Mouse (Mus musculus): ENCODE data around the gene Nek8.
"Not testable (repeated sequence)": the region's sequence is repeated elsewhere in the genome, so short reads cannot be mapped to it uniquely, and the experiment has no call there.

Gene Nek8

GRCm38 (mm10) chr11:78176402-78176862 is at the start of gene Nek8, which contains the start of gene Tlcd1:
Gene Nek8, minus strand, starts transcription at chr11:78176675.
Gene Tlcd1, plus strand, starts transcription at chr11:78176711.
- peak; percentile 98 for DNase-seq (ENCODE audit: low read depth)

GRCm38 (mm10) chr11:78223586-78223985 is 47.1 kb upstream of the Nek8 start:
- no peak for DNase-seq (ENCODE audit: low read depth)

DNA sequence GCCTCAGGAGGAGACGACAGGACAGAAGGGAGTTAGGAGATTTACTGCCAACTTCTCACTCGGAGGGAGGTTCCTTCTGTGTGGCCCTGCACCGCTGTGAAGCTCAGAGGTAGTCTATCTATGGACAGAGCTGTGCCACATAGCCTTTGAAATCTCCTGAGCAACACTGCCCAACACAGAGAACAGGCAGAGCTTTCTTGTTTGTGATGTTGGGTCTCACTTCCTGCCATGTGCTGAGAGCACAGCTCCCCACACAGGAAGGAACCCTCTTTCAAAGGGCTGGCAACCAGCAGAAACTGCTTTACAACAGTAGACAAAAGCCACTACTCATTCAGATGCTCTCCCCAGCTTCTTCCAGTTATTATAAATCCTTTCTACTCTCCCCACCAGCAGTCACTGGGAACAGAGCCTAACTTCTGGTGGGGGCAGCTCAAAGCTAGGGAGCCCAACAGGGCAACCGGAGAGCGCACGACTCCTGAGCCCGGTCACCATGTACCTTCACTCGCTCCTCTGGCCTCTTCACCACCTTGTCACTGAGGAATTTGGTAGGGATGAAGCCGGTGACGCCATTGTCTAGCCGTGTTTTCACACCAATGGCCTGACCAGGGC is 39.3 kb upstream of the Nek8 start:
- peak; percentile 31 for DNase-seq (ENCODE audit: low read depth)

GRCm38 (mm10) chr11:78213086-78213817 is 36.8 kb upstream of the Nek8 start:
- peak; percentile 34 for DNase-seq (ENCODE audit: low read depth)

- no peak for DNase-seq (ENCODE audit: low read depth)
These were observed 35.0 kb upstream of the Nek8 start for GRCm38 (mm10) chr11:78211513-78211912.

GRCm38 (mm10) chr11:78210615-78211014 is 34.1 kb upstream of the Nek8 start:
- no peak for DNase-seq (ENCODE audit: low read depth)

- no peak for DNase-seq (ENCODE audit: low read depth)
These were observed 33.4 kb upstream of the Nek8 start for GRCm38 (mm10) chr11:78209886-78210285.

GRCm38 (mm10) chr11:78207190-78207589 is 30.7 kb upstream of the Nek8 start:
- DNase-seq (ENCODE audit: low read depth) = no peak

GRCm38 (mm10) chr11:78205361-78206206 is 29.1 kb upstream of the Nek8 start:
- DNase-seq (ENCODE audit: low read depth) = no peak

DNA sequence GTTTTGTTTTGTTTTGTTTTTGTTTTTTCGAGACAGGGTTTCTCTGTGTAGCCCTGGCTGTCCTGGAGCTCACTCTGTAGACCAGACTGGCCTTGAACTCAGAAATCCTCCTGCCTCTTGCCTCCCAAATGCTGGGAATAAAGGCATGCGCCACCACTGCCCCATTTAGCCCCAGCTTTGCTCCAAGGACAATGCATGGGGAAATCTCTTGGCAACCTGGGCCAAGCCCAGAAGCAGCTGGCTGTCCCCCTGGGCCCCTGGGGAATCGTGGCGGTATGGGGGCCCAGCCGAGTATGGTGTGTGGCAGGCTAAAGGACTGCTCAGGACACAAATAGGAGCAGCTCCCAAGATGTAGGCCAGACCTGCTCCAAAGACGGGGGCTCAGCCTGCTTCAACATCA is 27.8 kb upstream of the Nek8 start:
- no peak for DNase-seq (ENCODE audit: low read depth)

DNA sequence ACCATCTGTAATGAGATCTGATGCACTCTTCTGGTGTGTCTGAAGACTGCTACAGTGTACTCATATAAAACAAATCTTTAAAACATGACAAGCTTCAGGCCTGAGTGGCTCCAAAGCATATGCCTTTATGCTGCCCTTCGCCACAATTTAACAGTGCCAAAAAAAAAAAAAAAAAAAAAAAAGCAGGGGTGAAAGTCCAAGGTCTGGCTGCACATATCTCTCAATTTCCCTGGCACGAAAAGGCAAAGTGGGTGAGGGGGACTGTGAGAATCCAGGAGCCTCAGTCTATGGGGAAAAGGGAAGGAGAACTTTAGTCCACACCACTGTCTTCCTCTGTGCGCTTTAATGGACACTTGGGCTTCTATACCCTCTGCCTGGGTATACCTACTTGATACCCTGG is 25.9 kb upstream of the Nek8 start:
- DNase-seq (ENCODE audit: low read depth) = no peak

DNA sequence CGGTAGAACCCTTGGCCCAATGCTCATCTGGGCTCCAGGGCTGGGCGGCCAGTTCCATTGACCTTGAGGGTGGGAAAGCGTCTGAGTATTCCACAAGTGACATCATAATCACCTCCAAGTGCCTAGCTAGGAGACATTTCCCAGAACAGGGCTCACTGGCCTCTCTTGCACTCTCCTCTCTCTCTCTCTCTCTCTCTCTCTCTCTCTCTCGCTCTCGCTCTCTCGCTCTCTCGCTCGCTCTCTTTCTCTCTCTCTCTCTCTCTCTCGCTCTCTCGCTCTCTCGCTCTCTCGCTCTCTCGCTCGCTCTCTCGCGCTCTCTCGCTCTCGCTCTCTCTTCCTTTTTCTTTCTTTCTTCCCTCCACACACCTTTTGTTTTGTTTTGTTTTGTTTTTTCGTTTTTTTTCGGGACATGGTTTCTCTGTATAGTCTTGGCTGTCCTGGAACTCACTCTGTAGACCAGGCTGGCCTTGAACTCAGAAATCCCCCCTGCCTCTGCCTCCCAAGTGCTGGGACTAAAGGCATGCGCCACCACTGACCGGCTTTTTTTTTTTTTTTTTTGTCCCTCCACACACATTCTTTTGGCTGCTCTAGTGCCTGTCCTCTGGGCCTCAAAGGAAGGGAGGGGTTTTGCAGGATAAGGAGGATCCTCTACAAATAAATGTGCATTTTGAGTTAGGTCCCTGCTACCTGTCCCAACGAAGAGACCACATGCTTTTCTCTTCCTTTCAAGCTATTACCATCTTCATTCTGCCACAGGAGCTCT is 18.8 kb upstream of the Nek8 start:
- no peak for DNase-seq (ENCODE audit: low read depth)

- peak; percentile 82 for DNase-seq (ENCODE audit: low read depth)
These were observed 18.1 kb upstream of the Nek8 start for GRCm38 (mm10) chr11:78194411-78195100.

DNA sequence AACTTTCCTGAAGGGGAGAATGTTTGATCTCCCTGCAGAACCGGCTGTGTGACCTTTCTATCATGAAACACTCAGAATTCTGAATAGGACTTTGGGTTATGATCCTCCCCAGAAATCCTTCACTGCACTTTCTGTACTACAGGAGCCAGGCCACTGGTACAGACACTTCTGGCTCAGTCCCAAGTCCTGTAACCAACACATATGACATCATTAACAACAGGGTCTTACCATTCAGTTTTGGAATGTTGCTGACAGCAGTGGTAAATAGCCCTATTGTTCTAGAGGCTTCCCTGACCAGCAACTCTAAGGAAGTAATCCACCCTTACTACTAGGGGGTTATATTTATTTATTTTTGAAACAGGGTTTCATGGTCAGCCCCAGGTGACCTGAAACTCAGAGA is 16.6 kb upstream of the Nek8 start, which contains the start of gene Proca1:
Gene Proca1 (plus strand): TSS at position 280 of the 400 bp plus-strand sequence.
- DNase-seq (ENCODE audit: low read depth) = no peak

DNA sequence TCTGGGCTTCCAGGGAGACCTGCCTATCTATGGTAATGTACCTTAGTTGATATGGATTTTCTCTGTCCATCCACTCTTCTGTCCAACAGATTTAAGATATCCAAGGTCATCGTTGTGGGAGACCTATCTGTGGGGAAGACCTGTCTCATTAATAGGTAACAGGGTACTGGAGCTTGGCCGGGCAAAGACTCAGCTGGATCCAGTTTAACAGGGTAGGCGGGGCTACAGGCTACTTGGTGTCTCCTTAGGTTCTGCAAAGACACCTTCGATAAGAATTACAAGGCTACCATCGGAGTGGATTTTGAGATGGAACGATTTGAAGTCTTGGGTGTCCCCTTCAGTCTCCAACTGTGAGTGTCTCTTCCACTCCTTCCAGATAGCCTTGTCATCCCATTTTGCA is 13.6 kb upstream of the Nek8 start:
- DNase-seq (ENCODE audit: low read depth) = no peak

- DNase-seq (ENCODE audit: low read depth) = peak; percentile 58
These were observed 13.0 kb upstream of the Nek8 start for GRCm38 (mm10) chr11:78189234-78190040.

GRCm38 (mm10) chr11:78188331-78189233 is 12.1 kb upstream of the Nek8 start, which contains the start of gene Rab34:
Gene Rab34, plus strand, starts transcription at chr11:78188430.
- DNase-seq (ENCODE audit: low read depth) = peak; percentile 51

DNA sequence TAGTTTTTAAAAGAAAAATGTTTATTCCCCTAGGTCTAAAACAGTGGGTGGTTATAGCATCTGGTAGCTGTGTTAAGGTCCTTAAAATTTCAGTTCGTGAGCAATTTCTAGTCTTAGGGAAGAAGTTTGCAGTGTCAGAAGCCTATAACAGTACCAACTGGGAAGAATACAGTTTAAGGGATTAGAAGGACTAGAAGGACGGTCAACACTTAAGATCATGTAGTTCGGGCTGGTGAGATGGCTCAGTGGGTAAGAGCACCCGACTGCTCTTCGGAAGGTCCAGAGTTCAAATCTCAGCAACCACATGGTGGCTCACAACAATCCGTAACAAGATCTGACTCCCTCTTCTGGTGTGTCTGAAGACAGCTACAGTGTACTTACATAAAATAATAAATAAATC is 8.2 kb upstream of the Nek8 start:
- DNase-seq (ENCODE audit: low read depth) = not testable (repeated sequence)

DNA sequence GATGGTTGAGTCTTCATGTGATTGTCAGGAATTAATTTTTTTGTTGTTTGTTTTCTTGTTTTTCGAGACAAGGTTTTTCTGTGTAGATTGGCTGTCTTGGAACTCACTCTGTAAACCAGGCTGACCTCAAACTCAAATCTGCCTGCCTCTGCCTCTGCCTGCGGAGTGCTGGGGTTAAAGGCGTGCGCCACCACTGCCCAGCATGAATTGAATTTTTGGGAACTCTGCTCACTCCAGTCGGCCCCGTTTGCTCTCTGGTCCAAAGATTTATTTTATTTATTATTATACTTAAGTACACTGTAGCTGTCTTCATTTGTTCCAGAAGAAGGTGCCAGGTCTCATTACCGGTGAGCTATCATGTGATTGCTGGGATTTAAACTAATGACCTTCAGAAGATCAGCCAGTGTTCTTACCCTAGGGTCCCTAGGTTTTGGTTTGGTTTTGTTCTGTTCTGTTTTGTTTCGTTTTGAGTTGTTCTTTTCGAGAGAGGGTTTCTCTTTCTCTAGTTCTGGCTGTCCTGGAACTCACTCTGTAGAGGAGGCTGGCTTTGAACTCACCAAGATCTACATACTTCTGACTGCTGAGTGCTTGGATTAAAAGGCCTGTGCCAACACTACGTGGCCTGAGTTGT is 7.5 kb upstream of the Nek8 start:
- DNase-seq (ENCODE audit: low read depth) = peak; percentile 52

All from induced T-regulatory cell, adult 2 months (primary cell).